Mouse (Mus musculus) limb, embryonic 11.5 days (tissue): ENCODE measurements around the gene Ice2. TPM values are rescaled to one million over a fixed set of nuclear protein-coding genes. Genes with fewer than 3 reads are reported as not detected.

ENCODE experiments used
- ATAC-seq: fragments of 200-750 bp; cut with Nextera tagmentation; 2 replicates; pipeline ENCODE4 v1.8.0; 2017; ENCODE audit warnings: low read depth; ENCODE audit not compliant: insufficient number of reproducible peaks, low FRiP score, low TSS enrichment
- DNase-seq: peaks from one replicate; pipeline ENCODE4 v3.0.0-alpha.2; 2015; ENCODE audit warnings: low spot score
- H3K27ac ChIP-seq: fragments of 300-500 bp; sonication (generic); replicated peaks from 2 replicates; pipeline ENCODE4 v1.5.1; 2014; ENCODE audit warnings: low read depth, mild to moderate bottlenecking, low read length
- H3K27me3 ChIP-seq: fragments of 300-500 bp; sonication (generic); 2 replicates; pipeline ENCODE4 v1.6.1; 2014; ENCODE audit warnings: mild to moderate bottlenecking, low read length, mixed read lengths; ENCODE audit not compliant: control insufficient read depth, insufficient read depth
- H3K36me3 ChIP-seq: fragments of 300-500 bp; sonication (generic); 2 replicates; pipeline ENCODE4 v1.6.1; 2014; ENCODE audit warnings: mild to moderate bottlenecking, low read length, moderate library complexity, mixed read lengths; ENCODE audit not compliant: control insufficient read depth, insufficient read depth
- H3K4me1 ChIP-seq: fragments of 300-500 bp; sonication (generic); 2 replicates; pipeline ENCODE4 v1.6.1; 2014; ENCODE audit warnings: low read length, mixed read lengths; ENCODE audit not compliant: control insufficient read depth, insufficient read depth
- H3K4me2 ChIP-seq: fragments of 300-500 bp; sonication (generic); 2 replicates; pipeline ENCODE4 v1.6.1; 2014; ENCODE audit warnings: low read depth, mild to moderate bottlenecking, moderate library complexity; ENCODE audit not compliant: severe bottlenecking
- H3K4me3 ChIP-seq: fragments of 300-500 bp; sonication (generic); 2 replicates; pipeline ENCODE4 v1.5.1; 2014; ENCODE audit warnings: low read depth, low read length
- H3K9ac ChIP-seq: fragments of 300-500 bp; sonication (generic); 2 replicates; pipeline ENCODE4 v1.6.1; 2014; ENCODE audit warnings: mild to moderate bottlenecking, low read length
- H3K9me3 ChIP-seq: fragments of 300-500 bp; sonication (generic); 2 replicates; pipeline ENCODE4 v1.6.1; 2016; ENCODE audit warnings: low read length; ENCODE audit not compliant: control insufficient read depth
- WGBS: fragments of 180-500 bp; shearing (Covaris S2); extraction: QIAGEN DNeasy Blood & Tissue Kit; methylation state at CpG from one replicate; pipeline ENCODE4 v1.1.7; 2014; 5-methylcytosine and 5-hydroxymethylcytosine counted together
- polyA plus RNA-seq: library from polyadenylated mRNA; unstranded; fragments of >200 nt; fragmentation: Nextera tagmentation; extraction: Ambion mirVana; gene quantifications from 2 replicates; pipeline ENCODE4 v1.2.1, GENCODE M21; 2014

The Ice2 gene
- polyA plus RNA-seq, 1 experiment from 2014 or later: 26.3 TPM

- Histone ChIP-seq H3K36me3 (peaks cover 4% of the 10 kb centered on the region; the same call in 1 of the 2 replicates), H3K9me3 (no peaks in the 10 kb centered on the region), H3K4me1 (no peaks in the 10 kb centered on the region), H3K4me3 (no peak overlapping the region), H3K27ac (no peak overlapping the region), H3K4me2 (no peak overlapping the region), H3K27me3 (no peaks in the 10 kb centered on the region), H3K9ac (no peak overlapping the region)
- ATAC-seq (no peak), DNase-seq (no peak)
- WGBS: 76% methylated on average over 6 of the region's 6 CpGs
Measured at GRCm38 (mm10) chr9:69431863-69432555, 34.3 kb downstream of the Ice2 start.

- no peaks in the 10 kb centered on the region for H3K27me3 ChIP-seq
- 86% methylated on average over 10 of the region's 10 CpGs for WGBS
- H3K4me1 ChIP-seq: no peaks in the 10 kb centered on the region
- H3K9me3 ChIP-seq: no peaks in the 10 kb centered on the region
- H3K4me3 ChIP-seq: no peak overlapping the region
- H3K27ac ChIP-seq: no peak overlapping the region
- H3K4me2 ChIP-seq: no peak overlapping the region
- no peak overlapping the region for H3K9ac ChIP-seq
- DNase-seq (no peak), ATAC-seq (no peak)
- H3K36me3 ChIP-seq: peaks cover 2% of the 10 kb centered on the region; the same call in 1 of the 2 replicates
Measured at GRCm38 (mm10) chr9:69435194-69435593, 37.5 kb downstream of the Ice2 start.

DNA sequence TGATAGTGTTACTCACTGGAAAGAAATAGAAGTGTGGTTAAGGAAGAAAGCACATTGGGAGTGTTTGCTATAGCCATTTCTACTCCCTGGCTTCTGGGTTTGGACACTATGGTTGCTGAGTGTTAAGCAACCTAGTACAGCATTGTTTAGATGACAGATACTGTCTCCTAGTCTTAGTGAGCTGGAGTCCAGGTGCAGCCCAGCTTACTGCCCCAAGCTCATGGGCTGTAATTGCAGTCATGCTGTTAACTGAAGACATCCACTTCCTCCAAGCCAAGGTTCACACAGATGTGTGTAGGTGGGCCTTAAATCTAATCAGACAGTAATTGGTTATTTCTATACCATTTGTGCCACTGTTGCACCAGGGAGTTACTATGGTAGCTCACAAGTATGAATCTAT, 38.0 kb downstream of the Ice2 start:
- no peak for ATAC-seq
- H3K4me3 ChIP-seq: no peak overlapping the region
- H3K27ac ChIP-seq: no peak overlapping the region
- DNase-seq: no peak
- no peak overlapping the region for H3K4me2 ChIP-seq
- no peaks in the 10 kb centered on the region for H3K27me3 ChIP-seq
- no peaks in the 10 kb centered on the region for H3K9me3 ChIP-seq
- H3K4me1 ChIP-seq: peaks cover 3% of the 10 kb centered on the region; the same call in 1 of the 2 replicates
- peaks cover 2% of the 10 kb centered on the region; the same call in 1 of the 2 replicates for H3K36me3 ChIP-seq
- H3K9ac ChIP-seq: no peak overlapping the region

- ATAC-seq: no peak
- H3K4me3 ChIP-seq: no peak overlapping the region
- no peaks in the 10 kb centered on the region for H3K9me3 ChIP-seq
- WGBS: 20% methylated on average over 7 of the region's 7 CpGs
- H3K4me1 ChIP-seq: peaks cover 3% of the 10 kb centered on the region; the same call in 1 of the 2 replicates
- H3K36me3 ChIP-seq: no peaks in the 10 kb centered on the region
- no peak overlapping the region for H3K27ac ChIP-seq
- no peak overlapping the region for H3K9ac ChIP-seq
- no peaks in the 10 kb centered on the region for H3K27me3 ChIP-seq
- DNase-seq: peak; percentile 44
- H3K4me2 ChIP-seq: no peak overlapping the region
Measured at GRCm38 (mm10) chr9:69439805-69440357, 42.2 kb downstream of the Ice2 start.

DNA sequence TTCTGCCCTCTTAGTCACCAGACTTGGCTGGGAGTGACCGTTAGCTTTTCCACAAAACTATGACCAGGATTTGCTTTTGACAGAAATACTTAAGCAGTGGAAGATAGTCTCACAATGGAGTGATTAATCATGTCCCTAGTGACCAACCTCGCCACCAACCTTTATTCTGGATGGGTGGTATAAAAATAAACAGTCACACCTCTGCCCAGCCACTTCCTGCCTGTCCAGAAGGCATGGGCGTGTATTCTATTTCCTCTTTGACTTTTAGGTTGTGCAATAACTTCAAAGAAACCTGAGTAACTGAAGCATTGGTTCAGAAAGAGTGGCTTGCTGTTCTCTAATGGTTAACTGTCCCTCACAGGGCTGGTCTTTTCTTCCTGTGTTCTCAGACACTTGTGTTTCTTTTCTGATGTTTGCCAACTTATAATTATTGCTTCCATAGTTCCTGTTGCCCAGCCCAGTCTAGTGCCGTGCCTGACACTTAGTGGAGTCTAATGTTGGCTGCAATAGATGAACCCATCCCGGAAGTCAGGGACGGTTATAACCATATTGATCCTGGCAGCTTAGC, 44.8 kb downstream of the Ice2 start:
- Histone ChIP-seq H3K27me3 (no peaks in the 10 kb centered on the region), H3K4me2 (no peak overlapping the region), H3K9me3 (no peaks in the 10 kb centered on the region), H3K4me1 (peaks cover 3% of the 10 kb centered on the region; the same call in 1 of the 2 replicates), H3K27ac (no peak overlapping the region), H3K4me3 (no peak overlapping the region), H3K9ac (no peak overlapping the region), H3K36me3 (no peaks in the 10 kb centered on the region)
- 71% methylated on average over 6 of the region's 6 CpGs for WGBS
- no peak for ATAC-seq
- no peak for DNase-seq

DNA sequence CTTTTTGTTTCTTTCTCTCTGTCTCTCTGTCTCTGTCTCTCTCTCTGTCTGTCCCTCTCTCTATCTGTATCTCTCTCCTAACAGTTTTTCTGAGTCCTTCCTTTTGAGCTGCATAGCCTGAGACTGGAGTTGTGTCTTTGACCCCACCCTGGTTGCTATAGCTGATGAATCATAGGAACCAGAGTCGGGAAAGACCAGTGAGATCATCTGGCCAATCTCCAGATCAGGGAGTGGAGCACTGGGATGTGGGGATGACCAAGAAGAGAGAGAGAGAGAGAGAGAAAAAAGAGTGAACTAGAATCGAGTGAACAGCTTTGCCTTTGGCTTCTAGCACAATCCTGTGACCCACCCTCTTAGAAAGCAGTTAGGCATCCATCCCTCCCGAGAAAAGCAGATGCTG, 45.5 kb downstream of the Ice2 start:
- DNase-seq: no peak
- Histone ChIP-seq H3K9me3 (no peaks in the 10 kb centered on the region), H3K9ac (no peak overlapping the region), H3K4me2 (no peak overlapping the region), H3K27ac (no peak overlapping the region), H3K36me3 (no peaks in the 10 kb centered on the region), H3K4me1 (peaks cover 3% of the 10 kb centered on the region; the same call in 1 of the 2 replicates), H3K27me3 (no peaks in the 10 kb centered on the region), H3K4me3 (no peak overlapping the region)
- WGBS: 62% methylated on average over 3 of the region's 3 CpGs
- no peak for ATAC-seq

DNA sequence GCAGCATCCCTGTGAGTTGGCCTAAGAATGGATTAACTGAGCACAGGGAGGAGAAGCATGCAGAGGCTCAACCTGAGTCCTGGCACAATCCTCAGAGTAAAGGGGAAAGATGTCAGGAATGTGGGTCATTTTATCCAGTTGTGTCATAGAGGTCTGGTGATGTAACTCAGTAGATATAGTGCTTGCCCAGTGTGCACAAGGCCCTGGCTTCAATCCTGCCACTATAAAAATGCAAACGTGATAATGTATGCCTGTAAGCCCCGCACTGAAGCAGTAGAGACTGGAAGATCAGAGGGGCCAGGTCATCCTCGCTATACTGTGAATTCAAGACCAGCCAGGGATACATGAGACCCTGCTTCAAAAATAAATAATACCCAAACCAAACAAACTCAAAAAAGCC, 51.1 kb downstream of the Ice2 start:
- H3K9me3 ChIP-seq: no peaks in the 10 kb centered on the region; the same call in 1 of the 2 replicates
- no peak overlapping the region for H3K4me2 ChIP-seq
- DNase-seq (no peak), ATAC-seq (no peak)
- no peak overlapping the region for H3K27ac ChIP-seq
- H3K27me3 ChIP-seq: peaks cover under 1% of the 10 kb centered on the region; the same call in 1 of the 2 replicates
- H3K4me1 ChIP-seq: peaks cover 8% of the 10 kb centered on the region
- 76% methylated on average over 3 of the region's 3 CpGs for WGBS
- no peak overlapping the region for H3K4me3 ChIP-seq
- H3K9ac ChIP-seq: no peak overlapping the region
- H3K36me3 ChIP-seq: no peaks in the 10 kb centered on the region

DNA sequence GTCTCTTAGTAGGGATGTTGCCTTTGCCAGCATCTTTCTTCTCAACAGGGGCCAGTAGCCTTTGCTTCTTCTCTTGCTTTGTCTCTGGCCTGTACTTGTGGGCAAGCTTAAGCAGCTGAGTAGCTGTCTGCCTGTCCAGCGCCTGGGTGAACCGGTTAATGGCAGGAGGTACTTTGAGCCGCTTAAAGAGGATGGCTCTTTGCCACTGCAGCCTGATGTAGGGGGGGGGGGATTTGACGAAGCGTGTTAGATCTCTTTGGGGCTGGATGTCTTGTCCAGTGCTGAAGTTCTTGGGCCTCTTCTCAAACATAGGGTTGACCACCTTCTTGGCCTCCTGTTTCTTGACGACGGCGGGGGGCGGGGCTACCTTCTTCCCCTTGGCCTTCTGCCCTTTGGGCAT, 52.9 kb downstream of the Ice2 start:
- peaks cover 4% of the 10 kb centered on the region; the same call in 1 of the 2 replicates for H3K27me3 ChIP-seq
- peaks cover 21% of the 10 kb centered on the region for H3K4me1 ChIP-seq
- H3K4me2 ChIP-seq: no peak overlapping the region
- H3K4me3 ChIP-seq: no peak overlapping the region
- WGBS: 85% methylated on average over 9 of the region's 9 CpGs
- H3K9me3 ChIP-seq: no peaks in the 10 kb centered on the region; the same call in 1 of the 2 replicates
- DNase-seq (no peak), ATAC-seq (no peak)
- no peak overlapping the region for H3K27ac ChIP-seq
- no peaks in the 10 kb centered on the region for H3K36me3 ChIP-seq
- H3K9ac ChIP-seq: no peak overlapping the region
